Mouse (Mus musculus): ENCODE measurements at regions not wholly inside any gene's neighbourhood (a gene's known extent, or its start where the extent isn't known, plus 50 kb on each side); places are given as distances from the start of the nearest gene placed in this dataset.

GRCm38 (mm10) chr12:77869296-77869695 lies 324.7 kb upstream of the Gm6657 start:
- TF ChIP-seq POLR2A (IDR thresholded peaks at IDR 0.05; ENCODE audit: low read depth, low read length): no peak
- TF ChIP-seq CTCF (IDR thresholded peaks at IDR 0.05; ENCODE audit: borderline replicate concordance, insufficient read depth, low read length): no peak
